Mouse (Mus musculus): ENCODE data around the gene Mtrf1.

GRCm38 (mm10) chr14:79413121-79413520 lies 15.5 kb downstream of the Mtrf1 start:
- no peak for TF ChIP-seq GATA1 (IDR thresholded peaks at IDR 0.05; ENCODE audit: low read length)
- TF ChIP-seq TAL1 (IDR thresholded peaks at IDR 0.05; ENCODE audit: low read length), result no peak
